7 mouse cellular contexts compared by ENCODE assay signal in the genomic region with DNA sequence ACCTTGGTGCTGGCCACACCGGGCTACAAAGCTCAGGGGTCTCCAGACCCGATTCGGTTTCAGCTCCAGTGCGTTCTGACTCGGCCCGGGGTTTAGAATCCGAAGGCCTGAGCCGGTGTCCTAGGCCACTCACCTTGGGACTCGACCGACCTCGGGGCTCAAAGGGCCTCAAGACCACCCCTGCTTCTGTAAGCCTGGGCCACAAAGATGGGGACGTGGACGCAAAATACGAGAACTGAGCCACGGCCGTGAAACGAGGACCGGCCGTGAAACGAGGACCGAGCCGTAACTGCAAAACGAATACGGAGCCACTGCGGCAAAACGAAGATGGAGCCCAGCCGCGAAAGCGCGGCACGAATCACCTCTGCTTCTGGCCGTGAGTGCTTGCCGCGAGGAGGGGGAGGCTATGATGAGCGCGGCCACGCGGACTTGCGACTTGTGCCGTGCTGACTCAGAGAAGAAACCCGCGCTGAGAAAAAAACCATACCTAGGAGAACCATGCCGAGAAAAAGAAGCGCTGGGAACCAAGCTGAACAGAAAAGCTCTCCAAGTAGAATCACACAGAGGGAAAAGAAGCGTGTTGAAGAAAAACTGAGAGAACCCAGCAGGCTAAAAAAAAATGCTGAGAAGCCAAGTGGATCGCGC.
DNase-seq lines count a peak whose midpoint lies in the region; ATAC-seq and TF ChIP-seq lines count a peak whose summit lies in the region.

No protein-coding gene starts in this region.

- peak overlapping the region; percentile 79 for H3K27ac ChIP-seq in MEL (ENCODE audit: control insufficient read depth, low read depth, low read length)
- H3K27ac ChIP-seq in forebrain, embryonic 11.5 days (ENCODE audit: low read depth, low read length) = no peak overlapping the region; the same call in 1 of the 2 replicates
- H3K27ac ChIP-seq in hindbrain, postnatal 0 days = peak overlapping the region; percentile 76
- H3K27ac ChIP-seq in limb, embryonic 14.5 days (replicated peaks; ENCODE audit: low read depth, low read length) = peak overlapping the region; percentile 74
- H3K27ac ChIP-seq in midbrain, embryonic 13.5 days = peak overlapping the region; percentile 74

- H3K4me2 ChIP-seq in forebrain, embryonic 11.5 days (ENCODE audit: low read depth, low read length, severe bottlenecking) = peak overlapping the region; percentile 55
- H3K4me2 ChIP-seq in hindbrain, postnatal 0 days (ENCODE audit: low read depth, low read length) = peak overlapping the region; percentile 61
- peak overlapping the region; percentile 53 for H3K4me2 ChIP-seq in limb, embryonic 14.5 days (replicated peaks; ENCODE audit: low read depth, low read length, severe bottlenecking)
- peak overlapping the region; percentile 69 for H3K4me2 ChIP-seq in midbrain, embryonic 13.5 days (replicated peaks)

- peak in 1 of 2 experiments; percentile 23; a peak in 1 of 4 replicates for TF ChIP-seq POLR2A in MEL (IDR thresholded peaks at IDR 0.05; ENCODE audit: control insufficient read depth in 1 of 2, insufficient read depth in 1 of 2, low read depth in 1 of 2, low read length in 2 of 2, poor library complexity in 1 of 2)
- TF ChIP-seq POLR2A in limb, embryonic 14.5 days (IDR thresholded peaks at IDR 0.05; ENCODE audit: borderline replicate concordance, extremely low read depth, insufficient read depth, insufficient read length) = no peak

- peaks cover 47% of the 10 kb centered on the region for H3K79me2 ChIP-seq in MEL (ENCODE audit: control insufficient read depth, insufficient read depth, low read length, poor library complexity)

- 48% methylated on average over 47 of the region's 47 CpGs for WGBS in forebrain, embryonic 11.5 days
- 50% methylated on average over 47 of the region's 47 CpGs for WGBS in hindbrain, postnatal 0 days
- WGBS in limb, embryonic 14.5 days = 58% methylated on average over 47 of the region's 47 CpGs
- 47% methylated on average over 47 of the region's 47 CpGs for WGBS in midbrain, embryonic 13.5 days

- H3K9ac ChIP-seq in MEL (ENCODE audit: control insufficient read depth, low read depth, low read length, poor library complexity, severe bottlenecking) = peak overlapping the region; percentile 82
- peak overlapping the region; percentile 66 for H3K9ac ChIP-seq in forebrain, embryonic 11.5 days (ENCODE audit: low read length)
- peak overlapping the region; percentile 59 for H3K9ac ChIP-seq in hindbrain, postnatal 0 days (replicated peaks; ENCODE audit: low read length)
- peak overlapping the region; percentile 70 for H3K9ac ChIP-seq in limb, embryonic 14.5 days (ENCODE audit: low read depth, low read length, severe bottlenecking)
- peak overlapping the region; percentile 74 for H3K9ac ChIP-seq in midbrain, embryonic 13.5 days (replicated peaks)

- DNase-seq in MEL (ENCODE audit: low read depth, low spot score) = no peak
- peak; percentile 74 for DNase-seq in brain, adult 2 months (ENCODE audit: low read depth, low spot score)
- peak; percentile 61 for DNase-seq in forebrain, embryonic 11.5 days (ENCODE audit: low spot score)
- DNase-seq in hindbrain, postnatal 0 days (ENCODE audit: low spot score) = peak; percentile 66
- no peak for DNase-seq in limb, embryonic 14.5 days (ENCODE audit: low spot score)
- DNase-seq in spleen, postnatal 4 days (ENCODE audit: low spot score in 2 of 2) = peak; percentile 25 to 76

- peak overlapping the region; percentile 80 to 84 for H3K4me3 ChIP-seq in MEL (ENCODE audit: control insufficient read depth in 1 of 2, insufficient read depth in 1 of 2, low read depth in 2 of 2, low read length in 2 of 2)
- H3K4me3 ChIP-seq in forebrain, embryonic 11.5 days (ENCODE audit: low read depth, low read length) = peak overlapping the region; percentile 55
- H3K4me3 ChIP-seq in hindbrain, postnatal 0 days (ENCODE audit: low read length) = peak overlapping the region; percentile 50
- peak overlapping the region; percentile 58 for H3K4me3 ChIP-seq in limb, embryonic 14.5 days (replicated peaks; ENCODE audit: low read length)
- peak overlapping the region; percentile 59 for H3K4me3 ChIP-seq in midbrain, embryonic 13.5 days (replicated peaks)

- H3K36me3 ChIP-seq in MEL (ENCODE audit: control insufficient read depth in 1 of 2, insufficient read depth in 2 of 2, low read length in 2 of 2) = peaks cover 2 to 6% of the 10 kb centered on the region in 2 experiments
- no peaks in the 10 kb centered on the region for H3K36me3 ChIP-seq in forebrain, embryonic 11.5 days (ENCODE audit: control insufficient read depth, insufficient read depth, low read length)
- no peaks in the 10 kb centered on the region for H3K36me3 ChIP-seq in hindbrain, postnatal 0 days (ENCODE audit: insufficient read depth, low read length)
- no peaks in the 10 kb centered on the region for H3K36me3 ChIP-seq in limb, embryonic 14.5 days (ENCODE audit: control insufficient read depth, insufficient read depth, low read length)
- no peaks in the 10 kb centered on the region for H3K36me3 ChIP-seq in midbrain, embryonic 13.5 days

- H3K27me3 ChIP-seq in MEL (ENCODE audit: control insufficient read depth in 1 of 2, insufficient read depth in 2 of 2, low read length in 2 of 2) = no peaks in the 10 kb centered on the region
- H3K27me3 ChIP-seq in forebrain, embryonic 11.5 days (ENCODE audit: control insufficient read depth, insufficient read depth, low read length) = no peaks in the 10 kb centered on the region
- H3K27me3 ChIP-seq in hindbrain, postnatal 0 days (ENCODE audit: insufficient read depth, low read length) = no peaks in the 10 kb centered on the region
- H3K27me3 ChIP-seq in limb, embryonic 14.5 days (ENCODE audit: control insufficient read depth, insufficient read depth, low read length) = no peaks in the 10 kb centered on the region
- H3K27me3 ChIP-seq in midbrain, embryonic 13.5 days = no peaks in the 10 kb centered on the region

- TF ChIP-seq CTCF in MEL (IDR thresholded peaks at IDR 0.05 in 2 of 3, conservative IDR thresholded peaks at IDR 0.05 in 1 of 3; ENCODE audit: control insufficient read depth in 1 of 3, insufficient read depth in 1 of 3, low read depth in 2 of 3, low read length in 3 of 3, poor library complexity in 1 of 3, severe bottlenecking in 1 of 3) = no peak
- TF ChIP-seq CTCF in hindbrain, postnatal 0 days (IDR thresholded peaks at IDR 0.05; ENCODE audit: low read depth) = no peak

- H3K9me3 ChIP-seq in MEL (replicated peaks; ENCODE audit: insufficient read depth, low read length) = no peaks in the 10 kb centered on the region
- H3K9me3 ChIP-seq in forebrain, embryonic 11.5 days (ENCODE audit: control insufficient read depth, low read length) = no peaks in the 10 kb centered on the region
- H3K9me3 ChIP-seq in hindbrain, postnatal 0 days (ENCODE audit: low read length) = 0 out of 2 replicates have a peak, but pooled peaks cover 2% of the 10 kb centered on the region
- H3K9me3 ChIP-seq in limb, embryonic 14.5 days (ENCODE audit: control insufficient read depth, low read length) = peaks cover 15% of the 10 kb centered on the region; the same call in 1 of the 2 replicates
- H3K9me3 ChIP-seq in midbrain, embryonic 13.5 days = peaks cover 15% of the 10 kb centered on the region; the same call in 1 of the 2 replicates

- no peak for ATAC-seq in forebrain, embryonic 11.5 days (replicated peaks; ENCODE audit: low FRiP score)
- peak; percentile 28; the same call in 1 of the 2 replicates for ATAC-seq in hindbrain, postnatal 0 days
- no peak for ATAC-seq in limb, embryonic 14.5 days (ENCODE audit: low FRiP score, low read depth)
- peak; percentile 15 for ATAC-seq in midbrain, embryonic 13.5 days

- TF ChIP-seq RAD21 in MEL (IDR thresholded peaks at IDR 0.05; ENCODE audit: low read depth, low read length) = no peak

- no peak for TF ChIP-seq EP300 in MEL (IDR thresholded peaks at IDR 0.05; ENCODE audit: low read depth in 1 of 2, low read length in 2 of 2)

- H3K4me1 ChIP-seq in MEL (ENCODE audit: control insufficient read depth in 1 of 2, insufficient read depth in 2 of 2, low read length in 2 of 2) = peaks cover 0 to 2% of the 10 kb centered on the region in 2 experiments; a peak in 3 of 4 replicates
- 0 out of 2 replicates have a peak, but pooled peaks cover 3% of the 10 kb centered on the region for H3K4me1 ChIP-seq in forebrain, embryonic 11.5 days (replicated peaks; ENCODE audit: control insufficient read depth, insufficient read depth, low read length)
- H3K4me1 ChIP-seq in hindbrain, postnatal 0 days (ENCODE audit: insufficient read depth, low read length) = 0 out of 2 replicates have a peak, but pooled peaks cover 3% of the 10 kb centered on the region
- peaks cover 30% of the 10 kb centered on the region for H3K4me1 ChIP-seq in limb, embryonic 14.5 days (ENCODE audit: control insufficient read depth, insufficient read depth, low read length)
- H3K4me1 ChIP-seq in midbrain, embryonic 13.5 days (replicated peaks) = peaks cover 41% of the 10 kb centered on the region

TF ChIP-seq in MEL, 35 proteins besides CTCF, POLR2A, EP300 and RAD21:
- TF ChIP-seq USF1 (IDR thresholded peaks at IDR 0.05; ENCODE audit: low read depth, low read length) = no peak
- TF ChIP-seq SIN3A (IDR thresholded peaks at IDR 0.05; ENCODE audit: low read length) = no peak
- TF ChIP-seq ZKSCAN1 (IDR thresholded peaks at IDR 0.05; ENCODE audit: low read depth, low read length) = no peak
TF ChIP-seq in MEL: peak in this region for 0.

Comparison
In these comparisons a context has a peak if more than half of its experiments do, and no peak if none do; other contexts are left out.
1. DNase-seq: peak in brain, adult 2 months (single experiment), forebrain, embryonic 11.5 days (single experiment), hindbrain, postnatal 0 days (single experiment) and spleen, postnatal 4 days (2 of 2); none in MEL (single experiment) and limb, embryonic 14.5 days (single experiment).
2. ATAC-seq: peak in hindbrain, postnatal 0 days (single experiment) and midbrain, embryonic 13.5 days (single experiment); none in forebrain, embryonic 11.5 days (single experiment) and limb, embryonic 14.5 days (single experiment).
3. Peak in every context shown above with its lines, with median percentiles within 50 percentile points of each other: H3K4me3 ChIP-seq, H3K9ac ChIP-seq and H3K4me2 ChIP-seq.